Mouse (Mus musculus) ovary, postnatal 14 days (tissue): ENCODE results near the gene Myo16.
A peak's percentile ranks its signal among the peaks of the same experiment; 100 is the strongest.

ENCODE experiments used
- DNase-seq: peaks from one replicate; pipeline ENCODE4 v3.0.0; 2022; ENCODE audit warnings: low spot score

Myo16 gene

DNA sequence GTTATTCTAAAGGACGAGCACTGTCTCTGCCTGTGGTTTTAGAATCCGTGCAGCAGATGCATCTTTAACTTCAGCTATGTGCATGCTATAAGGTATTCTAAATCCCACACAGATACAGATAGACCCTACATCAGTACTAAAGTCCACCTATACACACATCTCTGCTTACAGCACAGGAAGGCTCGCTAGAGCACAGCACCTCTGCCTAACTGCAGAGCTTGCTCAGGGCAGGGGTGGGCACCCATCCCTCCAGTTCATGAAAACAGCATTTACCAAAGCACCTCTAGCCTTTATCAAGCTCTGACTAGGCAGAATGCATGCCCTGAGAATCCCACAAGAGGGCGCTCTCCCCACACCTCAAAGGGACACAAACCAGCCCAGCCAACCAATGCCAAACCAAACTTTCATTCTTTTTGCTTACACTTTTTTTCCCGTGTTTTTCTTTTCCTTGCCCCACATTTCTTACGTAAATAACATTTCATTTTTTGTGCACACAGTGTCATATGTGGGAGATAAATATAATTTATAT lies 261.0 kb downstream of the Myo16 start:
- peak; percentile 72 for DNase-seq

DNA sequence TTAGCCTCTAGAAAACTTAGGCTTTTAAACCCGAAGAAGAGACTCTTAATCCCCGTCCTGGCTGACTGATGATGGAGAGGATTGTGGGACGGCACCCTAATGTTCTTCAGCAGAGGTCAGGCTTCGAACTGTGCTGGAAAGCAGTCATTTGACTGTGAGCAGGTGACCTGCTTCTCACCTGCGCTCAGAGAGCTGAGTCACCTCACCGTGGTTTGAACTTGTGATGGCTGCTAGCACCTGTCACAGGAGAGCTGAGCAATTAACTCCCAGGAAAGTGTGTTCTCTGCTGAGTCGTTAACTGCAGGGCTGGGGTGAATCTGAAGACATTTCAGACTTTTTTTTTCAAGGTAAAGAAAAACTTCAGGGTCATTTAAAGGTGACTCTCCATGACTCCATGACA lies 261.6 kb downstream of the Myo16 start:
- no peak for DNase-seq

DNA sequence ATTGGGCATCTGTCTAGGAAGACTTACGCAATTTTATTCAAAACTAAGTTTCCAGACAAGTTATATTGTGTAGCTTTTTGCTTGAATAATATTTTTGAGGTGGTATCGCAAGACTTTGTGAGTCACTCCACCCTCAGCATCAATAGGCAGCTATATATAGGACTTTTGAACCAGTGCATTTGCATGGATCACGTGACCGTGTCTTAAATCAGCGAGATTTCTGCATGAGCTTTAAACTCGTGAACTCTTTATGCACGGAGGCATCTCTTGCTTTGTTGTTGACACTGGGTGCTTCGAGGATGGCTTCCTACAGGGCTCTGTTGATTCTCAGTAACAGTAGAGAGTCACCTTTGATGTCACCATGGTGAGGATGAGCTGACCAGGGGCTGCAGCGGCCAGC lies 262.2 kb downstream of the Myo16 start:
- DNase-seq, result no peak

DNA sequence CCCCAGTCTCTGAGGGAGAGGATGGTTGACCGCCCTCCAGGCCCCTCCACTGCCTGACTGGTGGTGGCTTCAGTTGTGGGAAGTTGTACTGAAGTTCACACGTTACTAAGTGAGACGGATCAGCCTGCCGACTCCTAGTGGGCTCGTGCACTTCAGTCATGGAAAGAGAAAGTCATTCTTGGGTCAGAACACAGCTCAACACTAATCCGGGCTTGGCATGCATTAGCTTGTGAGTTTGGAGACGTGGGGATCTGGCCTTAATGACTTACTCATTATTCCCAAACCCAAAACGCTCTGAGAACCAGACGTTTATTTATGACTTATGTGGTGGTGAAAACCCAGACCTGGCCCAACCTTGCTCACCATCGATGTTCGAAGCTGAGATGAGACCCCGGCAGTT lies 263.1 kb downstream of the Myo16 start:
- DNase-seq, result no peak

DNA sequence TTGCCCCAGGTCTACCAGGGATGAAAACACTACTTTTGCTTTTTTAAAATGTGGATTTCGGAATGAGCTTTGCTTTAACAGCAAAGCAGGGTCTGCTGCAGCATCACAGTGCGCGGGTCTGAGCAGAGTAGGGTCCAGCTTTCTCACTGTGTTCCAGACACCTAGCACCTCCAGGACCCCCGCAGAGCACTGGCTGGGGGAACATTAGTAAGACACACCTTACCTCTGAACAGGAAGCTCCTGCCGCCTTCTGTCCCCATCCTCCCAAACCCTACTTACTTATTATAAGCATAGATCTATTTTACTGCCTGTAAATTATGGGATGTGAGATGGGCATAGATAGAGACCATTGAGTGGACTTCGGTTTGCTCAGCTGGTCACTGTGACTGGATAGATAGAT lies 263.6 kb downstream of the Myo16 start:
- no peak for DNase-seq

DNA sequence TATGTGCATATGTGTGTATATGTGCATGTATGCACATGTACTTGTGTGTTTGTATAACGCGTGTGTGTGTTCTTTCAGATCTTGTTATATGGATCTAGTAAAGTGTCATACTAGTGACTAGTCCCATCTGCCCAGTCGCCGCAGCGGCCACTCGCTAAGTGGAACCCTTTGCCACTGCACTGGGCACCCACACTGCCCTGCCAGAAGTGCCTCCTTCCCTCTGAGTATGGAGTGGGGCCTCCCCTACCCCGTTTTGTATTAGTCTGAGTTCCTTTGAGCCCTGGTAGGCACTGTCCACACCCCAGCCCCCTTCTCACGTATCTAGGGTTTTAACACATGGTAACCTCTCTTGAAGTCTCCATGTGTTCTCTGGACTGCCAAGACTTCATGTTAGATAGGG lies 264.3 kb downstream of the Myo16 start:
- no peak for DNase-seq

DNA sequence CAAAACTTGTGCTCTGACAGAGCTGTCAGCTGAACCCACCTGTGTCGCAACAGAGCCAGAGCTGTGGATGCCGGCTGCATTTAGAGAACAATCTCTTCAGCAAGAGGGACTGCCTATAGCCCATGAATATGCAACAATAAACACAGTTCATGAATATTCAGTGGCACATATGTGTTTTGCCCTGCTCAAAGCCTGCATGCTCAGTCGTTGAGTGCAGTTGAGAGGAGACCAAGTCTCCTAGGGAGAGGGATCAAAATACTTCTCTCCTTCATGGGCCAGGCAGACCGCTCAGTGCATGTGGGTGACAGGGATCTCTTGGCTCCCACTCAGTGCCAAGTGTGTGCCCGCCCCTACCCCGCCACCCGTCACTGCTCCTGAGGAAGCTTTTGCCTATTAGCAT lies 265.3 kb downstream of the Myo16 start:
- no peak for DNase-seq

DNA sequence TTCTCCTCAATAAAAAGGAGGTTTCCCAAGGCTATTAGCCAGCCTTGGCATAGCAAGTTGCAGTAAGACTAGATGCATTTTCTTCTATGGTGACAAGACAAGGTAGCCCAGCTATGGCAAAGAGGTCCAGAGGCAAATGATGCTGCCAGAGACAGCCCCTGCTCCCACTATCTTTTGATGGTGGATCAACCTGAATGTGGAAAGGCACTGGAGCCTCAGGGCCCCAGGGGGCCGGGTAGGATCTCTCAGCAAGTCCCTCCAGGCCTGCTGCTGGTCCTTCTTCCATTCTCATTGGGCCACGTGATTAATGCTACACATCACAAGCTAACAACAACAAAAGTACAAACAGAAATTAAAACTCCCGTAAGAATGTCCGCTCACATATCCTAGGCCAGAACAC lies 266.0 kb downstream of the Myo16 start:
- DNase-seq, result no peak

DNA sequence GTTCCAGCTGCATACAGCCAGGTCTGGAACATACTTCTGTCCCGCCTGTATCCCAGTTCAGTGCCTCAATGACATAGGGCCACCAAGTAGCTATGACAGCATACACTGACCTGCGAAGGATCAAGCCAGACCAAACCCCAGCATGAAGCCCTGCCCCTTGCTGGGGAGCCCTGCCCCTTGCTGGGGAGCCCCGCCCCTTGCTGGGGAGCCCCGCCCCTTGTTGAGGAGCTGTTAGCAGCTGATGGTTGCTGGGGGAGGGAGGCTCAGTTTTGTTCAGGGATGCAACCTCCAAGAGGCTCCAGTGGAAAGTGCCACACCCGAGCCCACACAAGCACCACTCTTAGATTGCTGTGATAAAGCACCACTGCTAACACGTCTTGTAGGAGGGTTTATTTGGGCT lies 266.8 kb downstream of the Myo16 start:
- DNase-seq, result no peak

DNA sequence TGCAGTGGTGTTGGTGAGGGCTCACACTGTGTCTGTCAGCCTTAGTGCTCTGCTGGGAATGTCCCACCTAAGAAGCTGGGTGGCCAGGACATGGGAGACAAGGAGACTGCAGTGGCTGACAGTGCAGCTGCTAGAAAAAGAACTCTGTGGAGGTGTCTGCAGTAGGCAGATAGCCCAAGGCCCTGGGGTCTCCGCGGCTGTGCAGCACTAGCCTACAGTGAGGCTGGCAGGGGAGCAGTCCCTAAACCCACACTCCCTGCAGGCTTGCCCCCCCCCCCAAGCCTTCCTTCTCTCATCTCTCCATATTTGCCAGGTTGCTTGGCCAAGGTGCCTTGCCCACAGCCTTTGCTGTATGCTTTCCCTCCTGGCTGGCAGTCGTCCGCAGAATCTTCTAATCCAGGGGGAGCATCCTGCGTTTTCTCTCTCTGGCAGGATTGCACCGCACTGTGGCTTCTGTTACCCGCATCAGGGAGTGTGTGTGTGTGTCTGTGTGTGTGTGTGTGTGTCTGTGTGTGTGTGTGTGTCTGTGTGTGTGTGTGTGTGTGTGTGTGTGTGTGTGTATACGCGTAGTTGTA lies 267.9 kb downstream of the Myo16 start:
- no peak for DNase-seq

DNA sequence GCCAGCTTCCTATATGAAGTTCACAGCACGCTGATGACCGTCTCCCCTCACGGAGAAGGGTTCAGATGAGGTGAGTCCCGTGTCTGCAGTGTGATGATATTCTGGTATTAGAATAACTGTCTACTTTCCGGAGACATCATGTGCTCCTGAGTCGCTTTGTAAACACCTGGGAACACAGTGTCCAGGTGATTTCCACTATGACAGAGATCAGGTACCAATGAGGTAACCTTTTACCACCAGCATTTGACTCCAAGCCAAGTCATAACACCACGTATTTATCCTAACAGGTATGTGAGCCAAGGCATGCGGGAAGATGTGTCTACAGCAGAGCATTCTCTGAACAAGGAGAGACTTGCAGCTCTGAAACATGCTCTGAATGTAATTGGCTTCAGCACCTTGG lies 281.8 kb downstream of the Myo16 start:
- no peak for DNase-seq

DNA sequence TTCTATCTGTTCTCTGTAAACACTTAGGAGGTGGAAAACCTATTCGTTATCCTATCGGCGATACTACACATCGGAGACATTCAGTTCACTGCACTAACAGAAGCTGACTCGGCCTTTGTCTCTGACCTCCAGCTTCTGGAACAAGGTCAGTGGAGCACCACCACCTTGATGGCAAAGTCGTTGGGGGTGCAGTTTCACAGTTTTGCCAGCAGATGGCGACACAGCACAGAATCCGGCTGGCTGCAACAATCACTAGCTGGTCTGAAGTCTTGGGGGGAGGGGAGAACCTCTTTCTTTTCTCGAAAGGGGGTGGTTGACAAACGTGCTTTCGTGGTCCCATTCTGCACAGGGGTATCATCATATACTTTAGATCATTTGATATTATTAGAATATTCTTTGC lies 285.1 kb downstream of the Myo16 start:
- peak; percentile 65 for DNase-seq

DNA sequence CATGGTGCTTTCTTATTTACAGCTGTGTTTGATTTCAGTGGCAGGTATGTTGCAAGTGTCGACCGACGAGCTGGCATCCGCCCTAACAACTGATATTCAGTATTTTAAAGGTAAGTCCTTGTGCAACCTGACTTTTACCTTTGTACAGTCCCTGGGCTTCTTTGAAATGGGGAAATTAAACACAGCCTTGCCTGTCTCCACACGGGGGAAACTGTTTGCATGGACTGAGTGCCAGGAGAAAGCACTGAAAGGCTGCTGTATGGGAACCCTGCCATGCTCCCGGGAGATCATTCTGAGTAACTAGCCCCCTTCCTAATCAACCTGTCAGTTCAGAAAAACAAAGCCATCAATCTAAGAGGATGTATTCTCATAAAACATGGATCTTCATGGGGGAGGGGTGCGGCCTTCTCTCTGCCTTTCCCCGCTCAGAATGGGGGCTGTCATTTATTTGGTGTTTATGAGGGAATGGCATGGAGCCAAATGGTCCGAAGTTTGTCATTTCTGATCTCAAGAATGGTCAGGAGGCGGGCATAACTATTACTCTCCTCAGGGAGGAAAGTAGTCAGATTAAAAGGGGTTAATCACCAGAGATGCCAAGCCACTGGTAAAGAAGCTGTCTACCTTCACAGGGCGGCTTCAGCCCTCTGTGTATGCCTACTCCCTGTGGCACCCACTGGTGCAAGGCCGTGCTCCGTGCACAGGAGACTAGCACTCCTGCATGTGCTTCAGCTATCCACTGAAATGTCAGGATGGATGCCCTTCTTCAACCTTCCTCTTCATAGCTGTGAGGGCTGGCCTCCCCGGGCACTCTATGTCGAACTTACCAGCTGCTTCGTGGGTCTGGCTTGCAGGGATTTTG lies 286.1 kb downstream of the Myo16 start:
- DNase-seq, result no peak

DNA sequence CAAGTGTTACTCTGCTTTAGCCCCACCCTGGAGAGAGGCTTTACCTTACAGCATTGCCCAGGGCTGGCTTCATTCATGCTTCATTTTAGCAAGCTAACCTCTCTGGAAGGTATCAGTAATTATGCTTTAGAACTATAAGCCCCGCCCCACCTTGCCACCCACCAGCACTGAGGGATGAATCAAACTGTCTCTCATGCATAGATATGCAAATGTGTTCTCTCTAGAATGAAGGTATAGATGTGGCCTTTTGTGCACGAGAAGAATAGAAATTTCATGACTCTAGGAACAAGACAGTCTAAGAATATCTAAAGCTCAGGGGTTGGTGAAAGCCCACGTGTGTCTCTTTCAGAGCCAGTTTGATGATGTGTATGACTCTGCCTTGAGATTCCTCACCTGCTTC lies 288.9 kb downstream of the Myo16 start:
- DNase-seq, result no peak

DNA sequence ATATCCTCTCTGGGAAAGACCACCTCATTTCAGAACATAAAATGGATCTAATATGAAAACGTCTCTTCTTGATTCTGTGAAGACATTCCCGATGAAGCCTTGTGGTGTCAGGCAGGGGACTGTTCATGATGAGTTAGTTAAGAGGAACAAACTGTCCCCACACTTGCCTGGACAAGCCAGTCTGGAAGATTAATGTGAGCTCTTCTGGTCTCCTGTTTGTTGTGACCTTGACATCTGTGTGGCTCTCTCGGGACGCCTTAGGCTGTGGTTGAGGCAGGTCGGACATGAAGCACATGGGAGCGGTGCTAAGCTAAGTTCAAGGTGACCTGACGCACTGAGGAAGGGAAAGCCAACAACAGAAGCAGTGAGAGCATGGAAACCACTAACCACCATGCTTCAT lies 291.3 kb downstream of the Myo16 start:
- DNase-seq, result no peak

DNA sequence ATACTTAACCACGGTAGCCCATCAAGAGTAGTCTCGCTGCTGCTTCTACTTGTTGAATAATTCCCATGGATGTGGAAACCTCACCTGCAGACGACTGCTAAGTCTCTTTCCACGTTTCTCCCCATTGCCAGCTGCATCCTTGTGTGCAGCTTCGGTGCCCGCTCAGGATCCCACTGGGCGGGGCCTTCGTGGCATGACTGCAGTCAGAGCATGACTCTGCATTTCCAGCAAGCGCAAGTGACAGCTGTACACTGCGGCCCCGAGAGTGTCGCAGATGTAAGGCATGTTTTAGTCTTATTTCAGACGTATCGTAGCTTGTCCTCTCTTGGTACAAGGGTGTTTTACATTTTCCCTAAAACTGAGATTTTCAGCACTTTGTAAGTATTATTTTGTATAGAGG lies 294.8 kb downstream of the Myo16 start:
- DNase-seq, result no peak

DNA sequence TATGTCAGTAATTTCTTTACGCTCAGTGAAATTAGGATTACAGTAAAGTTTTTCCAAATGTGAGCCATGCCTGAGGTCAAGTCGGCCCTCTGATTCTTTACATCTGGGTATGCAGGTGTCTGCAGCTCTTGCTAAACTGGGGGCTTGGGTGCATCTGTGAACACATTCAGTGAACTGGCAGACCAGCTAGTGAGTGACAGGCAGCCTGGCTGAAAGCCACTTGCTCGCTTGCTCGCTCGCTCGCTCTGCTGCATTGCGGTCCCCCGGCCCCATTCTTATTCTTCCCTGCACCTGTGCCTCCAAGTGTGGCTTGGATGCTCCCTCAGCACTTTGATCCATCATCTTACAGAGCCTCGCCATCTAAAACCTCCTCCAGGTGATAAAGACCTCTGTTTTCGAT lies 299.3 kb downstream of the Myo16 start:
- DNase-seq, result no peak

DNA sequence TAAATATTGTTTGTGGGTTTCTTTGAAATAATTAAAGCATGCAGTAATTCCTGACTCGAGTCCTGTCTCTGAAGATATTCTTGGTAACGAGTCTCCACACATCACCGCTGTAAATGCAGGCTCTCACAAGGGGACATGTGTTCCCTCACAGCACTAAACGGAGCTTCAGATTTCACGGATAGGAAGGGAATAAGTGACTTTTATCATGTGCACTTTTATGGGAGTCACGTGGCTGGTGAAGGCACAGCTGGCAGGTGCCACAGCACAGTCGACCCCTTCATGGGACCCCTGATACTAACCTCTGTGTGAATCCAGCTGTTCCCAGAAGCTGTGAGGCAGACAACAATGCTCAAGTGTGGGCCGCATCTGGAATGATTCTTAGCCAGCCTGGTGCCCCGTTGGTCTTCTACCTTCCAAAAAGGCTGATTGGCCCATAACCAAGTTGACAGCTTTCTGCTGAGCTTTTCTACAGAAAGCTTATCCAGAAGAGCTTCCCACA lies 304.5 kb downstream of the Myo16 start:
- DNase-seq, result no peak

DNA sequence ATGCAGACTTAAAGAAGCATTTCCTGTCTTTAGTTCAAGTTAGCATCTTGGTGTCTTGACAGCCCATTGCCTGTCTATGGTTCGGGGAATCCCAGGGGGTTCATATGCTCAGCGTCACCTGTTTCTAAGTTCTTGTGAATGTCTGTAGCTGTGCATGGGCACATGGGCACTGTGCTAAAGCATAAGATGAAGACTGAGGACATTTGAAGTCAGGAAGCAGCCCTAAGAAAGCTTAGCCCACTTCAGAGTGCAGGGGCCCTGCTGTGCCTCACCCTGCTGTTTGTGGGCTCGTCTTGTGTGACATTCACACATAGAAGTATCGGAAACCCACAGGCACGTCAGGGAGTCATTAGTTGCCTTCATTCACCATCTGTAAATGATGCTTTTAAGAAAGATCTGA lies 308.6 kb downstream of the Myo16 start:
- no peak for DNase-seq

DNA sequence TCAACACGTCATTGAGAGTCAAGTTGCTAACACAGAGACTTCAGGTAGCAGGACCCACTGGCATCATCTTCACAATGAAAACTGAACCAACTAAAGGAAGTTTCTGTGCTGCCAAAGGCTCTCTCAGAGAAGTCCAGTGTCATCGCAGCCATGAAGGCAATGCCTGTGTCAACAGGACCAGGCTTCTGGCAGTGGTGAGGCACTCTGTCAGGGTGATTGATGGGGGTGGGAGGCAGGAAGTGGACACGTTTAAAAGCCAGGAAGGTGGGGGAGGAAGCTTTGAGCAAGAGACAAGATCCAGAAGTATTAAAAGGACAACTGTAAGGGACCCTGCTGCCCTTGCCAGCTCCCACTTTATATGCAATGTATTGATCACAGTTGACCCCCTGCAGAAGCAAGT lies 314.8 kb downstream of the Myo16 start:
- DNase-seq, result no peak

DNA sequence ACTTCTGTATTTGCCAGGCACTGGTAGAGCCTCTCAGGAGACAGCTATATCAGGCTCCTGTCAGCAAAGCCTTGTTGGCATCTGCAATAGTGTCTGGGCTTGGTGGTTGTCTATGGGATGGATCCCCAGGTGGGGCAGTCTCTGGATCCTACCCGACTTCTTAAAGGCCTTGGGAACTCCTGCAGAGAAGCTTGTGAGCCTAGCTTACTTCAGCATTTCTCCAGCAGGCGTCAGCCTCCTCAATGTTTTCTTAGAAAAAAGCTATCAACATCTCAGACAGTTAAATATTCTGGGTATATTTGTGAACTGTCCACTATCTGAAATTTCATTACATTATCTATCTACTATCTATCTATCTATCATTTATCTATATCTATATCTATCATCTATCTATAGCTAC lies 315.9 kb downstream of the Myo16 start:
- no peak for DNase-seq

DNA sequence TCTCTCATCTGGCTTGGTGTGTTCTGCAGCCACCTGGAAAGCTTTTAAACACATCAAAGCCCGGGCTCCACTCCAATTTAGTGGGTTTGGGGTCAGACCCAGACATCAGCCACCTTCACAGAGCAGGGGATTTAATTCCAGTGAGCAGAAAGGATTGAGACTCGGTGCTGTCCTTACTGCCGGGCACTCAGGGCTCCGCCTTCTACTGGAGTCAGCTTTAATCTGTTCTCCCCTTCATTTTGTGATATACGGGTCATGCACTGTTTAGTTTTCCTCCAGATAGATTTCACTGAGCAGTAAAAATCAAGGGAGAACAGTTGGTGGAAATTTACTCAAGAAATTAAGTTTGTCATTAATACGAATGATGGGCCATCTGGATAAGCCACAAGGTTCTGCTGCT lies 316.6 kb downstream of the Myo16 start:
- no peak for DNase-seq

DNA sequence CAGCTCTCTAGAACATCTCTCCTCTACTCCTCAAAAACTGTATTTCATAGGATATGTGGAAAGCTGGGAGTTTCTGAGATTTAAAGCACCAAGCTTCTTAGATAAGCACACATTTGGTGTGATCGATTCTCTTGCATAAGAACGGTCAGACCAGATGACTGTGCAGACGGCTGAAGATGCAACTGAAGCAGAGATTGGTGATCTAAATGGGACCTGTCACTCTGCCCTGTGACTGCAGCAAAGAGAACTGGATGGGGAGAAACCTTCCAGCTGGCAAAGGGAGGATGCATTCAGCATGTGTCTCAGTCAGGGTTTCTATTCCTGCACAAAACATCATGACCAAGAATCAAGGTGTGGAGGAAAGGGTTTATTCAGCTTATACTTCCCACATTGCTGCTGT lies 318.7 kb downstream of the Myo16 start:
- no peak for DNase-seq

DNA sequence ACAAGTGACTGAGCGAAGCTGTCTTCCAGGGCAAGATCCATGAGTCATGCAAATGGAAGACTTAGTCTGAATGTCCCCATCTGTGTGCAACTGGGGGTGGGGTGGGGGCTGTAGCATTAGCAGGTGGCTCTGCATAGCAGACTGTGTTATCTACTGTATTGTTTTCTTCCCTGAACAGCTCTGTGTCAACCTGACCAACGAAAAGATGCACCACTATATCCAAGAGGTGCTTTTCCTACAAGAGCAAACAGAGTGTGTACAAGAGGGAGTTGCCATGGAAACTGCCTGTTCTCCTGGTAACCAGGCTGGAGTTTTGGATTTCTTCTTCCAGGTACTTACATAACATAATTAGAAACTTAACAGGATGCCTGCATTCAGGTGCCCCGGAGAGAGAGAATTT lies 320.7 kb downstream of the Myo16 start:
- no peak for DNase-seq
